Mouse (Mus musculus): Measurements from ENCODE around the gene Vps11. TPM values are rescaled to one million over a fixed set of nuclear protein-coding genes. Genes with fewer than 3 reads are reported as not detected.
"Not testable (repeated sequence)": the region's sequence is repeated elsewhere in the genome, so short reads cannot be mapped to it uniquely, and the experiment has no call there.

Gene Vps11
- polyA plus RNA-seq, 1 experiment from 2014 or later = 32.4 TPM

- WGBS = 55% methylated on average over 3 of the region's 3 CpGs
- Histone ChIP-seq H3K4me1 (peaks cover 1% of the 10 kb centered on the region), H3K27ac (no peak overlapping the region), H3K4me3 (no peak overlapping the region), H3K4me2 (replicated peaks) (no peak overlapping the region), H3K9me3 (no peaks in the 10 kb centered on the region), H3K27me3 (peaks cover 4% of the 10 kb centered on the region; the same call in 1 of the 2 replicates), H3K9ac (no peak overlapping the region), H3K36me3 (peaks cover 22% of the 10 kb centered on the region)
- ATAC-seq (ENCODE audit: insufficient number of reproducible peaks, insufficient read depth, low FRiP score, low TSS enrichment) = no peak
Measured at GRCm38 (mm10) chr9:44309756-44310155, 51.7 kb downstream of the Vps11 start.

GRCm38 (mm10) chr9:44307248-44307647 lies 54.2 kb downstream of the Vps11 start:
- no peak overlapping the region for H3K4me2 ChIP-seq (replicated peaks)
- peaks cover 3% of the 10 kb centered on the region for H3K36me3 ChIP-seq
- H3K4me1 ChIP-seq = peaks cover 12% of the 10 kb centered on the region
- H3K9ac ChIP-seq = no peak overlapping the region
- 90% methylated on average over 2 of the region's 2 CpGs for WGBS
- no peak overlapping the region for H3K27ac ChIP-seq
- H3K9me3 ChIP-seq = no peaks in the 10 kb centered on the region
- H3K4me3 ChIP-seq = no peak overlapping the region
- ATAC-seq (ENCODE audit: insufficient number of reproducible peaks, insufficient read depth, low FRiP score, low TSS enrichment) = no peak
- peaks cover 4% of the 10 kb centered on the region; the same call in 1 of the 2 replicates for H3K27me3 ChIP-seq

GRCm38 (mm10) chr9:44306532-44306931 lies 54.9 kb downstream of the Vps11 start:
- Histone ChIP-seq H3K4me3 (no peak overlapping the region), H3K27me3 (peaks cover 4% of the 10 kb centered on the region; the same call in 1 of the 2 replicates), H3K27ac (no peak overlapping the region), H3K9me3 (no peaks in the 10 kb centered on the region), H3K9ac (no peak overlapping the region), H3K36me3 (peaks cover 10% of the 10 kb centered on the region), H3K4me1 (peaks cover 12% of the 10 kb centered on the region), H3K4me2 (replicated peaks) (no peak overlapping the region)
- ATAC-seq (ENCODE audit: insufficient number of reproducible peaks, insufficient read depth, low FRiP score, low TSS enrichment) = no peak
- WGBS = 90% methylated on average over 6 of the region's 6 CpGs

- Histone ChIP-seq H3K9me3 (no peaks in the 10 kb centered on the region), H3K36me3 (peaks cover 20% of the 10 kb centered on the region), H3K4me3 (peak within 1 kb of the TSS; percentile 92), H3K9ac (peak within 1 kb of the TSS; percentile 86), H3K4me2 (replicated peaks) (peak within 1 kb of the TSS; percentile 66), H3K4me1 (peaks cover 12% of the 10 kb centered on the region), H3K27me3 (no peaks in the 10 kb centered on the region), H3K27ac (peak within 1 kb of the TSS; percentile 74)
- under 1% methylated on average over 54 of the region's 54 CpGs for WGBS
- peak; percentile 99 for ATAC-seq (ENCODE audit: insufficient number of reproducible peaks, insufficient read depth, low FRiP score, low TSS enrichment)
Measured at GRCm38 (mm10) chr9:44305466-44306079, 55.9 kb downstream of the Vps11 start, which contains the start of gene Hinfp. Gene Hinfp, minus strand, starts transcription at chr9:44305671.

- H3K36me3 ChIP-seq = peaks cover 65% of the 10 kb centered on the region
Measured at GRCm38 (mm10) chr9:44300001-44300400, 61.5 kb downstream of the Vps11 start.

More at GRCm38 (mm10) chr9:44300001-44300400, 61.5 kb downstream of the Vps11 start:
- not testable (repeated sequence) for H3K4me2 ChIP-seq (replicated peaks); H3K27ac ChIP-seq; ATAC-seq (ENCODE audit: insufficient number of reproducible peaks, insufficient read depth, low FRiP score, low TSS enrichment); H3K4me3 ChIP-seq; H3K9ac ChIP-seq; H3K27me3 ChIP-seq; H3K9me3 ChIP-seq
- peaks cover 12% of the 10 kb centered on the region for H3K4me1 ChIP-seq
- WGBS = 92% methylated on average over 3 of the region's 3 CpGs

Small RNA genes within 50 kb of the gene (microRNA-seq; reads per million reads assigned to microRNA genes)
- gene Gm44335 = not detected
- gene Mir7085 = not detected

Other genes with a start within 250 kb of the Vps11 start
- 0.19 and 0.33 TPM in 2 replicates for gene Gm49380, start 248.2 kb downstream of the Vps11 start, polyA plus RNA-seq (2016; fragmentation: Nextera tagmentation; extraction: Ambion mirVana)
- gene Rnf26, start 248.2 kb downstream of the Vps11 start, polyA plus RNA-seq (2016; fragmentation: Nextera tagmentation; extraction: Ambion mirVana) = 86.7 and 88.8 TPM in 2 replicates
- 22.3 and 24.2 TPM in 2 replicates for gene Mcam, start 227.2 kb downstream of the Vps11 start, polyA plus RNA-seq (2016; fragmentation: Nextera tagmentation; extraction: Ambion mirVana)
- 19.6 and 20.3 TPM in 2 replicates for gene Cbl, start 127.6 kb downstream of the Vps11 start, polyA plus RNA-seq (2016; fragmentation: Nextera tagmentation; extraction: Ambion mirVana)
- not detected in 2 replicates for gene Ccdc153, start 121.0 kb downstream of the Vps11 start, polyA plus RNA-seq (2016; fragmentation: Nextera tagmentation; extraction: Ambion mirVana)
- gene Pdzd3, start 110.2 kb downstream of the Vps11 start, polyA plus RNA-seq (2016; fragmentation: Nextera tagmentation; extraction: Ambion mirVana) = 0.12 TPM in 1 of 2 replicates, not detected in the other
- 6.2 and 7.1 TPM in 2 replicates for gene Nlrx1, start 93.1 kb downstream of the Vps11 start, polyA plus RNA-seq (2016; fragmentation: Nextera tagmentation; extraction: Ambion mirVana)
- 5.9 and 6.4 TPM in 2 replicates for gene Abcg4, start 73.1 kb downstream of the Vps11 start, polyA plus RNA-seq (2016; fragmentation: Nextera tagmentation; extraction: Ambion mirVana)
- gene Hinfp, start 56.0 kb downstream of the Vps11 start, polyA plus RNA-seq (2016; fragmentation: Nextera tagmentation; extraction: Ambion mirVana) = 26.5 and 28.5 TPM in 2 replicates
- gene C2cd2l, start 41.4 kb downstream of the Vps11 start, polyA plus RNA-seq (2016; fragmentation: Nextera tagmentation; extraction: Ambion mirVana) = 8.5 and 9.4 TPM in 2 replicates
- gene Dpagt1, start 35.7 kb downstream of the Vps11 start, polyA plus RNA-seq (2016; fragmentation: Nextera tagmentation; extraction: Ambion mirVana) = 37.2 and 39.1 TPM in 2 replicates
- gene H2afx, start 27.0 kb downstream of the Vps11 start, polyA plus RNA-seq (2016; fragmentation: Nextera tagmentation; extraction: Ambion mirVana) = 399 and 416 TPM in 2 replicates
- 126 TPM in 2 replicates for gene Hmbs, start 17.4 kb downstream of the Vps11 start, polyA plus RNA-seq (2016; fragmentation: Nextera tagmentation; extraction: Ambion mirVana)
- gene Hyou1, start 17.8 kb upstream of the Vps11 start, polyA plus RNA-seq (2016; fragmentation: Nextera tagmentation; extraction: Ambion mirVana) = 34.6 and 35.6 TPM in 2 replicates
- 11.2 and 11.8 TPM in 2 replicates for gene Slc37a4, start 35.2 kb upstream of the Vps11 start, polyA plus RNA-seq (2016; fragmentation: Nextera tagmentation; extraction: Ambion mirVana)
- 1,820 and 1,932 TPM in 2 replicates for gene Rps25, start 45.5 kb upstream of the Vps11 start, polyA plus RNA-seq (2016; fragmentation: Nextera tagmentation; extraction: Ambion mirVana)
- 173 and 176 TPM in 2 replicates for gene Trappc4, start 45.9 kb upstream of the Vps11 start, polyA plus RNA-seq (2016; fragmentation: Nextera tagmentation; extraction: Ambion mirVana)
- 30.9 and 33.6 TPM in 2 replicates for gene Ccdc84, start 56.9 kb upstream of the Vps11 start, polyA plus RNA-seq (2016; fragmentation: Nextera tagmentation; extraction: Ambion mirVana)
- not detected in 2 replicates for gene Foxr1, start 79.5 kb upstream of the Vps11 start, polyA plus RNA-seq (2016; fragmentation: Nextera tagmentation; extraction: Ambion mirVana)
- 1.7 and 2.2 TPM in 2 replicates for gene Upk2, start 93.3 kb upstream of the Vps11 start, polyA plus RNA-seq (2016; fragmentation: Nextera tagmentation; extraction: Ambion mirVana)
- 17.7 and 18.5 TPM in 2 replicates for gene Bcl9l, start 121.2 kb upstream of the Vps11 start, polyA plus RNA-seq (2016; fragmentation: Nextera tagmentation; extraction: Ambion mirVana)
- gene Cxcr5, start 200.2 kb upstream of the Vps11 start, polyA plus RNA-seq (2016; fragmentation: Nextera tagmentation; extraction: Ambion mirVana) = 0.08 TPM in 1 of 2 replicates, not detected in the other
- gene Ddx6, start 243.2 kb upstream of the Vps11 start, polyA plus RNA-seq (2016; fragmentation: Nextera tagmentation; extraction: Ambion mirVana) = 28.3 and 28.8 TPM in 2 replicates